Mouse (Mus musculus) myocyte (in vitro differentiated cells): Measurements from ENCODE around the gene Klhl3. TPM values are rescaled to one million over a fixed set of nuclear protein-coding genes. Genes with fewer than 3 reads are reported as not detected.

Source experiments
- H3K27me3 ChIP-seq: one replicate; pipeline ENCODE4 v1.6.1; 2011; ENCODE audit not compliant: control insufficient read depth, insufficient read depth, insufficient read length
- H3K36me3 ChIP-seq: one replicate; pipeline ENCODE4 v1.6.1; 2011; ENCODE audit not compliant: control insufficient read depth, insufficient read depth
- H3K4me2 ChIP-seq: one replicate; pipeline ENCODE4 v1.6.1; 2011; ENCODE audit warnings: low read depth, control low read depth
- H3K4me3 ChIP-seq: one replicate; pipeline ENCODE4 v1.5.1; 2011; ENCODE audit warnings: mild to moderate bottlenecking, control low read depth, moderate library complexity
- H3K79me2 ChIP-seq: one replicate; pipeline ENCODE4 v1.6.1; 2011; ENCODE audit not compliant: control insufficient read depth, insufficient read depth
- H3ac ChIP-seq: one replicate; pipeline ENCODE4 v1.6.1; 2011; ENCODE audit not compliant: control insufficient read depth, insufficient read length
- CEBPB ChIP-seq: IDR thresholded peaks from 2 replicates; pipeline ENCODE4 v1.6.1; 2011; ENCODE audit warnings: mild to moderate bottlenecking, moderate library complexity; ENCODE audit not compliant: poor library complexity, insufficient read depth, severe bottlenecking
- E2F4 ChIP-seq: IDR thresholded peaks from one replicate; pipeline ENCODE4 v1.6.1; 2011; ENCODE audit warnings: mild to moderate bottlenecking, control low read depth, moderate library complexity; ENCODE audit not compliant: insufficient read depth
- MAX ChIP-seq: IDR thresholded peaks from one replicate; pipeline ENCODE4 v1.6.1; 2011; ENCODE audit warnings: low read depth, mild to moderate bottlenecking, control low read depth
- MYOD1 ChIP-seq, 3 experiments: IDR thresholded peaks; one replicate each; pipeline ENCODE4 v1.6.1; 2011; ENCODE audit warnings: control low read depth in 2 of 3, low read depth in 2 of 3, mild to moderate bottlenecking in 2 of 3, moderate library complexity in 1 of 3; ENCODE audit not compliant: insufficient read length in 2 of 3, control insufficient read depth in 1 of 3
- MYOG ChIP-seq, 3 experiments: IDR thresholded peaks; one replicate each; pipeline ENCODE4 v1.6.1; 2011; ENCODE audit warnings: control low read depth in 2 of 3, low read depth in 2 of 3, mild to moderate bottlenecking in 2 of 3; ENCODE audit not compliant: insufficient read length in 2 of 3, control insufficient read depth in 1 of 3, insufficient read depth in 1 of 3
- POLR2A ChIP-seq: IDR thresholded peaks from one replicate; pipeline ENCODE4 v1.6.1; 2011; ENCODE audit warnings: low read depth, mild to moderate bottlenecking, control low read depth, moderate library complexity; ENCODE audit not compliant: insufficient read length
- POLR2AphosphoS2 ChIP-seq: IDR thresholded peaks from one replicate; pipeline ENCODE4 v1.6.1; 2011; ENCODE audit warnings: low read depth, control low read depth; ENCODE audit not compliant: insufficient read length
- REST ChIP-seq: IDR thresholded peaks from one replicate; pipeline ENCODE4 v1.6.1; 2011; ENCODE audit warnings: mild to moderate bottlenecking, control low read depth, moderate library complexity; ENCODE audit not compliant: insufficient read depth, insufficient read length
- SRF ChIP-seq: IDR thresholded peaks from one replicate; pipeline ENCODE4 v1.6.1; 2011; ENCODE audit warnings: low read depth; ENCODE audit not compliant: control insufficient read depth, insufficient read length
- TCF12 ChIP-seq: IDR thresholded peaks from one replicate; pipeline ENCODE4 v1.6.1; 2011; ENCODE audit warnings: mild to moderate bottlenecking, control low read depth; ENCODE audit not compliant: poor library complexity, insufficient read depth, severe bottlenecking
- TCF3 ChIP-seq: IDR thresholded peaks from one replicate; pipeline ENCODE4 v1.6.1; 2011; ENCODE audit warnings: low read depth, control low read depth; ENCODE audit not compliant: insufficient read length
- USF1 ChIP-seq: IDR thresholded peaks from one replicate; pipeline ENCODE4 v1.6.1; 2011; ENCODE audit warnings: low read depth, mild to moderate bottlenecking, control low read depth, moderate library complexity
- polyA plus RNA-seq: library from polyadenylated mRNA; unstranded; fragments of >200 nt; fragmentation: generic; extraction: Trizol; gene quantifications from one replicate; pipeline ENCODE4 v1.2.1, GENCODE M21; 2012; ENCODE audit warnings: missing spikeins

Klhl3 gene
- polyA plus RNA-seq, 1 experiment, result 0.01 TPM

- Histone ChIP-seq H3ac (no peak overlapping the region), H3K36me3 (no peaks in the 10 kb centered on the region), H3K4me3 (no peak overlapping the region), H3K79me2 (no peaks in the 10 kb centered on the region), H3K4me2 (no peak overlapping the region), H3K27me3 (no peaks in the 10 kb centered on the region)
- TF ChIP-seq REST (no peak), TCF12 (no peak), POLR2A (no peak), POLR2AphosphoS2 (no peak), TCF3 (no peak), MYOG (IDR thresholded peaks at IDR 0.05; ENCODE audit: control insufficient read depth in 1 of 3, insufficient read depth in 1 of 3, insufficient read length in 2 of 3, low read depth in 2 of 3) (no peak), E2F4 (no peak), MYOD1 (IDR thresholded peaks at IDR 0.05; ENCODE audit: control insufficient read depth in 1 of 3, insufficient read length in 2 of 3, low read depth in 2 of 3) (no peak), SRF (no peak), CEBPB (no peak), USF1 (no peak), MAX (no peak)
These were observed 78.9 kb downstream of the Klhl3 start for GRCm38 (mm10) chr13:58034507-58034906.

- no peaks in the 10 kb centered on the region for H3K36me3 ChIP-seq
- H3K4me2 ChIP-seq, result no peak overlapping the region
- no peaks in the 10 kb centered on the region for H3K27me3 ChIP-seq
- no peaks in the 10 kb centered on the region for H3K79me2 ChIP-seq
- H3ac ChIP-seq, result no peak overlapping the region
- TF ChIP-seq POLR2A, result no peak
- TF ChIP-seq TCF3, result no peak
- TF ChIP-seq CEBPB, result no peak
- no peak for TF ChIP-seq MYOG (IDR thresholded peaks at IDR 0.05; ENCODE audit: control insufficient read depth in 1 of 3, insufficient read depth in 1 of 3, insufficient read length in 2 of 3, low read depth in 2 of 3)
- TF ChIP-seq MYOD1 (IDR thresholded peaks at IDR 0.05; ENCODE audit: control insufficient read depth in 1 of 3, insufficient read length in 2 of 3, low read depth in 2 of 3), result no peak
- TF ChIP-seq USF1, result no peak
- no peak for TF ChIP-seq E2F4
- no peak for TF ChIP-seq POLR2AphosphoS2
- no peak for TF ChIP-seq TCF12
- no peak for TF ChIP-seq SRF
- no peak for TF ChIP-seq REST
- no peak for TF ChIP-seq MAX
- no peak overlapping the region for H3K4me3 ChIP-seq
These were observed 81.6 kb downstream of the Klhl3 start for GRCm38 (mm10) chr13:58031755-58032154.

GRCm38 (mm10) chr13:58027115-58027514 is 86.3 kb downstream of the Klhl3 start:
- H3K36me3 ChIP-seq, result no peaks in the 10 kb centered on the region
- no peak overlapping the region for H3K4me3 ChIP-seq
- no peak overlapping the region for H3ac ChIP-seq
- TF ChIP-seq SRF (no peak), REST (no peak), POLR2AphosphoS2 (no peak), USF1 (no peak), POLR2A (no peak), MYOG (IDR thresholded peaks at IDR 0.05; ENCODE audit: control insufficient read depth in 1 of 3, insufficient read depth in 1 of 3, insufficient read length in 2 of 3, low read depth in 2 of 3) (no peak), MYOD1 (IDR thresholded peaks at IDR 0.05; ENCODE audit: control insufficient read depth in 1 of 3, insufficient read length in 2 of 3, low read depth in 2 of 3) (no peak), CEBPB (no peak), TCF12 (no peak), E2F4 (no peak), MAX (no peak), TCF3 (no peak)
- H3K27me3 ChIP-seq, result no peaks in the 10 kb centered on the region
- no peak overlapping the region for H3K4me2 ChIP-seq
- H3K79me2 ChIP-seq, result no peaks in the 10 kb centered on the region

GRCm38 (mm10) chr13:58025701-58026414 is 87.5 kb downstream of the Klhl3 start:
- Histone ChIP-seq H3K27me3 (no peaks in the 10 kb centered on the region), H3K36me3 (no peaks in the 10 kb centered on the region), H3K4me3 (no peak overlapping the region), H3ac (no peak overlapping the region), H3K79me2 (no peaks in the 10 kb centered on the region), H3K4me2 (no peak overlapping the region)
- TF ChIP-seq TCF12 (no peak), MAX (no peak), CEBPB (no peak), SRF (no peak), MYOG (IDR thresholded peaks at IDR 0.05; ENCODE audit: control insufficient read depth in 1 of 3, insufficient read depth in 1 of 3, insufficient read length in 2 of 3, low read depth in 2 of 3) (no peak), TCF3 (no peak), MYOD1 (IDR thresholded peaks at IDR 0.05; ENCODE audit: control insufficient read depth in 1 of 3, insufficient read length in 2 of 3, low read depth in 2 of 3) (no peak), POLR2A (no peak), POLR2AphosphoS2 (no peak), REST (no peak), USF1 (no peak), E2F4 (no peak)
